Mouse (Mus musculus) MEL (cell line): ENCODE results near the gene BC025920. TPM values are rescaled to one million over a fixed set of nuclear protein-coding genes. Genes with fewer than 3 reads are reported as not detected.

Experiments used
- DNase-seq: peaks from one replicate; pipeline ENCODE4 v3.0.0; 2011; ENCODE audit warnings: low read depth, low spot score
- H3K27ac ChIP-seq: 2 replicates; pipeline ENCODE4 v1.5.1; 2012; ENCODE audit warnings: low read depth, mild to moderate bottlenecking, control low read depth, low read length, moderate library complexity; ENCODE audit not compliant: control insufficient read depth
- H3K27me3 ChIP-seq, 2 experiments: fragments of 150-350 bp in 1 of 2; sonication (generic) in 1 of 2; 2 replicates each; pipeline ENCODE4 v1.6.1; 2012; ENCODE audit warnings: low read length in 2 of 2, mild to moderate bottlenecking in 2 of 2, improper control_type of control experiment in 1 of 2, moderate library complexity in 1 of 2; ENCODE audit not compliant: insufficient read depth in 2 of 2, control insufficient read depth in 1 of 2
- H3K36me3 ChIP-seq, 2 experiments: 2 replicates each; pipeline ENCODE4 v1.6.1; 2012 to 2014; ENCODE audit warnings: low read length in 2 of 2, improper control_type of control experiment in 1 of 2, inconsistent platforms in 1 of 2, mild to moderate bottlenecking in 1 of 2; ENCODE audit not compliant: insufficient read depth in 2 of 2, control insufficient read depth in 1 of 2
- H3K4me1 ChIP-seq, 2 experiments: fragments of 150-350 bp in 1 of 2; sonication (generic) in 1 of 2; 2 replicates each; pipeline ENCODE4 v1.6.1; 2012; ENCODE audit warnings: low read length in 2 of 2, improper control_type of control experiment in 1 of 2, mild to moderate bottlenecking in 1 of 2; ENCODE audit not compliant: insufficient read depth in 2 of 2, control insufficient read depth in 1 of 2
- H3K4me3 ChIP-seq, 2 experiments: fragments of 150-350 bp in 1 of 2; sonication (generic) in 1 of 2; 2 replicates each; pipeline ENCODE4 v1.5.1; 2012; ENCODE audit warnings: low read depth in 2 of 2, low read length in 2 of 2, mild to moderate bottlenecking in 2 of 2, moderate library complexity in 2 of 2, control low read depth in 1 of 2, improper control_type of control experiment in 1 of 2; ENCODE audit not compliant: control insufficient read depth in 1 of 2, insufficient read depth in 1 of 2
- H3K79me2 ChIP-seq: 2 replicates; pipeline ENCODE4 v1.6.1; 2012; ENCODE audit warnings: mild to moderate bottlenecking, low read length, moderate library complexity; ENCODE audit not compliant: control insufficient read depth, poor library complexity, insufficient read depth
- H3K9ac ChIP-seq: 2 replicates; pipeline ENCODE4 v1.6.1; 2012; ENCODE audit warnings: low read depth, mild to moderate bottlenecking, control low read depth, low read length, moderate library complexity; ENCODE audit not compliant: control insufficient read depth, poor library complexity, severe bottlenecking
- H3K9me3 ChIP-seq: fragments of 150-350 bp; sonication (generic); replicated peaks from 2 replicates; pipeline ENCODE4 v1.6.1; 2012; ENCODE audit warnings: mild to moderate bottlenecking, low read length, improper control_type of control experiment, moderate library complexity; ENCODE audit not compliant: insufficient read depth
- CTCF ChIP-seq, 3 experiments: IDR thresholded peaks in 2 of 3; conservative IDR thresholded peaks in 1 of 3; 2 replicates each; pipeline ENCODE4 v1.5.1; 2011 to 2012; ENCODE audit warnings: low read length in 3 of 3, low read depth in 2 of 3, mild to moderate bottlenecking in 2 of 3, improper control_type of control experiment in 1 of 3, inconsistent platforms in 1 of 3, mixed read lengths in 1 of 3, moderate library complexity in 1 of 3; ENCODE audit not compliant: control insufficient read depth in 1 of 3, insufficient read depth in 1 of 3, poor library complexity in 1 of 3, severe bottlenecking in 1 of 3
- ELF1 ChIP-seq: IDR thresholded peaks from 2 replicates; pipeline ENCODE4 v1.6.1; 2014; ENCODE audit warnings: low read depth, mild to moderate bottlenecking, inconsistent platforms, low read length, improper control_type of control experiment, moderate library complexity
- JUND ChIP-seq: IDR thresholded peaks from 2 replicates; pipeline ENCODE4 v1.6.1; 2011; ENCODE audit warnings: low read depth, mild to moderate bottlenecking, improper control_type of control experiment, low read length
- MAFK ChIP-seq: IDR thresholded peaks from 2 replicates; pipeline ENCODE4 v1.6.1; 2011; ENCODE audit warnings: low read depth, mild to moderate bottlenecking, low read length, improper control_type of control experiment, borderline replicate concordance
- MYC ChIP-seq: IDR thresholded peaks from 2 replicates; pipeline ENCODE4 v1.6.1; 2011; ENCODE audit warnings: low read depth, mild to moderate bottlenecking, low read length, improper control_type of control experiment, moderate library complexity
- NRF1 ChIP-seq: IDR thresholded peaks from 2 replicates; pipeline ENCODE4 v1.6.1; 2014; ENCODE audit warnings: low read depth, mild to moderate bottlenecking, inconsistent platforms, low read length, improper control_type of control experiment, moderate library complexity; ENCODE audit not compliant: poor library complexity, insufficient read depth, severe bottlenecking
- POLR2AphosphoS5 ChIP-seq: IDR thresholded peaks from 2 replicates; pipeline ENCODE4 v1.6.1; 2012; ENCODE audit warnings: low read depth, borderline replicate concordance, mild to moderate bottlenecking, inconsistent platforms, low read length, moderate library complexity, mixed read lengths
- RCOR1 ChIP-seq: IDR thresholded peaks from 2 replicates; pipeline ENCODE4 v1.6.1; 2012; ENCODE audit warnings: low read depth, mild to moderate bottlenecking, inconsistent platforms, low read length, improper control_type of control experiment
- TBP ChIP-seq: IDR thresholded peaks from 2 replicates; pipeline ENCODE4 v1.8.0; 2011; ENCODE audit warnings: low read depth, low read length, improper control_type of control experiment
- USF1 ChIP-seq: IDR thresholded peaks from 2 replicates; pipeline ENCODE4 v1.6.1; 2014; ENCODE audit warnings: low read depth, mild to moderate bottlenecking, inconsistent platforms, low read length, improper control_type of control experiment, moderate library complexity
- ZMIZ1 ChIP-seq: IDR thresholded peaks from 2 replicates; pipeline ENCODE4 v1.6.1; 2012; ENCODE audit warnings: low read depth, mild to moderate bottlenecking, inconsistent platforms, low read length, improper control_type of control experiment, moderate library complexity
- polyA plus RNA-seq, 2 experiments: library from polyadenylated mRNA; stranded (reverse) in 1 of 2; unstranded in 1 of 2; fragments of >175 nt in 1 of 2; fragments of >200 nt in 1 of 2; gene quantifications; 2 replicates each; pipeline versions ENCODE4 v1.2.1 to v1.2.4; 2012; ENCODE audit warnings: low replicate concordance in 2 of 2, low read depth in 1 of 2; ENCODE audit not compliant: insufficient read length in 2 of 2, insufficient read depth in 1 of 2, missing spikeins in 1 of 2
- total RNA-seq: library from RNA; depleted of rRNA; stranded (reverse); fragments of 300-350 nt; gene quantifications from 2 replicates; pipeline ENCODE4 v1.2.3, GENCODE M21; 2012; rRNA removed

BC025920 gene
- total and polyA plus RNA-seq, 3 experiments, result 1.1 to 1.7 TPM; not detected in 1

DNA sequence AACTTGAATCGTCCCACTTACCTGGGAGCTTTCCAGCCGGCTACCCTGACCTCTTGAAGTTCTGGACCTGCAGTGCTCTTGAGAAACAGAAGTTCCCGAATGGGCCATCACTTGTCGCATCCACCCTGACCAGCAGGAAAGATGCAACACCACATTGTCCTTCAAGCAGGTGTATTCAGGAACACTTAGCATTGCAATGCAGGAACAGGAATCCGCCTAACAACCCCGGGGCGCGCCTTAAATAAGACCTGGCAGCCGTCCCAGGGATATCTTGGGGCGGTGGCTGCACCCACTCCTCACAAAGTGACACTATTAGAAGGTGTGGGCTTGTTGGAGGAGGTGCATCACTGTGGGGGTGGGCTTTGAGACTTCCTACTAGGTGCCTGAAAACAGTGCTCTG lies 49.1 kb downstream of the BC025920 start:
- Histone ChIP-seq H3K27me3 (no peaks in the 10 kb centered on the region), H3K4me3 (no peak overlapping the region), H3K79me2 (peaks cover 27% of the 10 kb centered on the region), H3K9ac (no peak overlapping the region), H3K4me1 (peaks cover 0 to 3% of the 10 kb centered on the region in 2 experiments; a peak in 1 of 4 replicates), H3K9me3 (no peaks in the 10 kb centered on the region), H3K36me3 (peaks cover 0 to 2% of the 10 kb centered on the region in 2 experiments; a peak in 2 of 4 replicates), H3K27ac (no peak overlapping the region)
- TF ChIP-seq ZMIZ1 (no peak), RCOR1 (no peak)
- no peak for DNase-seq

DNA sequence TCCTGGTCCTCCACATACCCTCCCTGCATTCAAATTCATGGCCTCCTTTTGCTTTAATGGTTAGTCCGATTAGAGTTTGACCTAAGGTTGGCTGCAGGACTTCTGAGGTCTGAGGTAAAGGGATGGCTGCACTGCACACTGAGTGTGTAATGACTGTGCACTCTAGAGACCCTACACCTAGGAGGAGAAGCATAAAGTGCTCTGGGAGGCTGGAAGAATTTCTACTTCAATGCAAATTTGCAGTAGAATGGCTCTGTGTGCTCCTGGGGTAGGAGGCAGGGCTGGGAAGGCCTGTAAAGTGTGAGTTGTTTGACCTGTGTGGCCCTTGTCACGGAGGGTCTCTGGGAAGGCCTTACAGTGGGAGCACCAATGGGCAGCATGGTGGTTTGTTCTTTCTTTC lies 50.1 kb downstream of the BC025920 start:
- peaks cover 19% of the 10 kb centered on the region; the same call in 1 of the 2 replicates for H3K79me2 ChIP-seq
- DNase-seq, result no peak
- no peak overlapping the region for H3K4me3 ChIP-seq
- no peak overlapping the region for H3K27ac ChIP-seq
- no peak for TF ChIP-seq NRF1
- no peak for TF ChIP-seq TBP
- TF ChIP-seq CTCF (IDR thresholded peaks at IDR 0.05 in 2 of 3, conservative IDR thresholded peaks at IDR 0.05 in 1 of 3; ENCODE audit: control insufficient read depth in 1 of 3, insufficient read depth in 1 of 3, low read depth in 2 of 3, low read length in 3 of 3, poor library complexity in 1 of 3, severe bottlenecking in 1 of 3), result no peak
- TF ChIP-seq MAFK, result no peak
- no peak for TF ChIP-seq ELF1
- no peak for TF ChIP-seq JUND
- TF ChIP-seq POLR2AphosphoS5, result no peak
- no peak for TF ChIP-seq USF1
- no peak for TF ChIP-seq MYC
- H3K9me3 ChIP-seq, result no peaks in the 10 kb centered on the region
- peaks cover 0 to 2% of the 10 kb centered on the region in 2 experiments; a peak in 2 of 4 replicates for H3K36me3 ChIP-seq
- no peak overlapping the region for H3K9ac ChIP-seq
- no peaks in the 10 kb centered on the region for H3K4me1 ChIP-seq
- no peaks in the 10 kb centered on the region for H3K27me3 ChIP-seq

Other genes starting within 250 kb of the BC025920 start
- gene Mfsd12, start 248.8 kb upstream of the BC025920 start, total RNA-seq, result 17.9 and 29.0 TPM in 2 replicates
- 10 to 100 TPM in 1 of 2 experiments, not detected in 1; 22.5 TPM for gene Mfsd12, start 248.8 kb upstream of the BC025920 start, polyA plus RNA-seq
- gene 4930404N11Rik, start 240.5 kb upstream of the BC025920 start, total RNA-seq, result 6.7 and 12.1 TPM in 2 replicates
- gene 4930404N11Rik, start 240.5 kb upstream of the BC025920 start, polyA plus RNA-seq, result 1 to 10 TPM in 1 of 2 experiments, not detected in 1; 3.1 TPM
- 20.7 and 24.7 TPM in 2 replicates for gene Fzr1, start 227.8 kb upstream of the BC025920 start, total RNA-seq
- 100 to 1,000 TPM in 1 of 2 experiments, not detected in 1; 115 TPM for gene Fzr1, start 227.8 kb upstream of the BC025920 start, polyA plus RNA-seq
- 153 and 157 TPM in 2 replicates for gene Dohh, start 221.8 kb upstream of the BC025920 start, total RNA-seq
- 100 to 1,000 TPM in 1 of 2 experiments, not detected in 1; 145 TPM for gene Dohh, start 221.8 kb upstream of the BC025920 start, polyA plus RNA-seq
- 0.46 and 0.62 TPM in 2 replicates for gene Gm48551, start 221.8 kb upstream of the BC025920 start, total RNA-seq
- 1 to 10 TPM in 1 of 2 experiments, not detected in 1; 2.6 TPM for gene Gm48551, start 221.8 kb upstream of the BC025920 start, polyA plus RNA-seq
- gene Gm48552, start 217.3 kb upstream of the BC025920 start, total RNA-seq, result 0.49 and 0.89 TPM in 2 replicates
- 1 to 10 TPM in 1 of 2 experiments, not detected in 1; 1.2 TPM for gene Gm48552, start 217.3 kb upstream of the BC025920 start, polyA plus RNA-seq
- 6.5 and 6.7 TPM in 2 replicates for gene Smim24, start 213.2 kb upstream of the BC025920 start, total RNA-seq
- gene Smim24, start 213.2 kb upstream of the BC025920 start, polyA plus RNA-seq, result 10 to 100 TPM in 1 of 2 experiments, not detected in 1; 29.5 TPM
- gene Nfic, start 150.6 kb upstream of the BC025920 start, total RNA-seq, result 2.0 and 3.6 TPM in 2 replicates
- gene Nfic, start 150.6 kb upstream of the BC025920 start, polyA plus RNA-seq, result 1 to 10 TPM in 1 of 2 experiments, not detected in 1; 9.7 TPM
- gene Celf5, start 123.6 kb upstream of the BC025920 start, total RNA-seq, result 0.03 and 0.08 TPM in 2 replicates
- gene Celf5, start 123.6 kb upstream of the BC025920 start, polyA plus RNA-seq, result under 1 TPM in 1 of 2 experiments, not detected in 1; 0.38 TPM
- 120 and 136 TPM in 2 replicates for gene Ncln, start 109.9 kb upstream of the BC025920 start, total RNA-seq
- gene Ncln, start 109.9 kb upstream of the BC025920 start, polyA plus RNA-seq, result 100 to 1,000 TPM; 215 to 276 TPM
- gene S1pr4, start 106.1 kb upstream of the BC025920 start, total RNA-seq, result 1.7 and 2.1 TPM in 2 replicates
- 1 to 10 TPM in 1 of 2 experiments, not detected in 1; 1.6 TPM for gene S1pr4, start 106.1 kb upstream of the BC025920 start, polyA plus RNA-seq
- gene Gna15, start 82.0 kb upstream of the BC025920 start, total RNA-seq, result 28.2 and 33.0 TPM in 2 replicates
- gene Gna15, start 82.0 kb upstream of the BC025920 start, polyA plus RNA-seq, result 100 to 1,000 TPM in 1 of 2 experiments, 10 to 100 TPM in 1; 23.0 to 142 TPM
- gene Gna11, start 61.1 kb upstream of the BC025920 start, total RNA-seq, result 12.2 and 14.1 TPM in 2 replicates
- 10 to 100 TPM in 1 of 2 experiments, not detected in 1; 18.4 TPM for gene Gna11, start 61.1 kb upstream of the BC025920 start, polyA plus RNA-seq
- gene Aes, start 46.8 kb upstream of the BC025920 start, total RNA-seq, result 170 and 197 TPM in 2 replicates
- gene Aes, start 46.8 kb upstream of the BC025920 start, polyA plus RNA-seq, result 100 to 1,000 TPM in 1 of 2 experiments, not detected in 1; 355 TPM
- 0.19 and 0.75 TPM in 2 replicates for gene Tle2, start 31.7 kb upstream of the BC025920 start, total RNA-seq
- gene Tle2, start 31.7 kb upstream of the BC025920 start, polyA plus RNA-seq, result 1 to 10 TPM in 1 of 2 experiments, not detected in 1; 2.4 TPM
- gene Tle6, start 5.2 kb upstream of the BC025920 start, total RNA-seq, result 16.9 and 17.3 TPM in 2 replicates
- gene Tle6, start 5.2 kb upstream of the BC025920 start, polyA plus RNA-seq, result 10 to 100 TPM in 1 of 2 experiments, not detected in 1; 31.9 TPM
- 8.2 and 10.5 TPM in 2 replicates for gene Sirt6, start 21.5 kb downstream of the BC025920 start, total RNA-seq
- gene Sirt6, start 21.5 kb downstream of the BC025920 start, polyA plus RNA-seq, result 10 to 100 TPM in 1 of 2 experiments, not detected in 1; 38.2 TPM
- gene Ankrd24, start 22.3 kb downstream of the BC025920 start, total RNA-seq, result 3.2 and 4.5 TPM in 2 replicates
- gene Ankrd24, start 22.3 kb downstream of the BC025920 start, polyA plus RNA-seq, result 10 to 100 TPM in 1 of 2 experiments, not detected in 1; 14.6 TPM
- gene Gm10778, start 42.8 kb downstream of the BC025920 start, total RNA-seq, result 3.5 and 3.9 TPM in 2 replicates
- gene Gm10778, start 42.8 kb downstream of the BC025920 start, polyA plus RNA-seq, result 1 to 10 TPM in 1 of 2 experiments, not detected in 1; 2.0 TPM
- 4.2 and 4.9 TPM in 2 replicates for gene Zfp433, start 98.6 kb downstream of the BC025920 start, total RNA-seq
- 1 to 10 TPM in 1 of 2 experiments, not detected in 1; 3.0 TPM for gene Zfp433, start 98.6 kb downstream of the BC025920 start, polyA plus RNA-seq
- gene Gm3055, start 164.9 kb downstream of the BC025920 start, total RNA-seq, result not detected in 2 replicates
- not detected for gene Gm3055, start 164.9 kb downstream of the BC025920 start, polyA plus RNA-seq
- 1.2 and 1.3 TPM in 2 replicates for gene Gm4767, start 205.9 kb downstream of the BC025920 start, total RNA-seq
- gene Gm4767, start 205.9 kb downstream of the BC025920 start, polyA plus RNA-seq, result under 1 TPM in 1 of 2 experiments, not detected in 1; 0.24 TPM